Mouse (Mus musculus) spleen, adult 18-20 months (tissue): ENCODE data around the gene Vmn2r51.
"Not testable (repeated sequence)": the region's sequence is repeated elsewhere in the genome, so short reads cannot be mapped to it uniquely, and the experiment has no call there.

ENCODE experiments used
- DNase-seq, 2 experiments: peaks; one replicate each; pipeline ENCODE4 v3.0.0; 2022; ENCODE audit warnings: mixed read lengths in 2 of 2

Gene Vmn2r51

DNA sequence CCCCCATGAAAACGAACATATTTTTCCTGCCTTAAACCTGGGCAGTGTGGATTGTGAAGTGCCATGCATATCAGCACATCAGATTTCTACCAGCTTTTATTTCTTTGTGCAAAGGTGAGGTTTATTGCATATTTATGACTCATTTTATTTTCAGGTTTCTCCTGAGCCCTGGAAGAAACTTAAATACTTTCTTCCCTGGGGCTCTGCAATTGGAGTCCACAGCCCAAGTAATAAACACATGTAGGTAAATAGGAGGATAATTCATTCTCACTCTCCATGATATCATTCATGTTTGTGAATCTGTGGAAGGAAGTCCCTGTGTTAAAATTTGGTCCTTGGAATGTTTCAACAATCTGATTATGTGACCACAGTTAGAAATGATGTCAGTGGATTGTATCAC lies at the start of gene Vmn2r51:
Gene Vmn2r51 (minus strand): TSS at position 101 of the 400 bp plus-strand sequence.
- not testable (repeated sequence) for DNase-seq

DNA sequence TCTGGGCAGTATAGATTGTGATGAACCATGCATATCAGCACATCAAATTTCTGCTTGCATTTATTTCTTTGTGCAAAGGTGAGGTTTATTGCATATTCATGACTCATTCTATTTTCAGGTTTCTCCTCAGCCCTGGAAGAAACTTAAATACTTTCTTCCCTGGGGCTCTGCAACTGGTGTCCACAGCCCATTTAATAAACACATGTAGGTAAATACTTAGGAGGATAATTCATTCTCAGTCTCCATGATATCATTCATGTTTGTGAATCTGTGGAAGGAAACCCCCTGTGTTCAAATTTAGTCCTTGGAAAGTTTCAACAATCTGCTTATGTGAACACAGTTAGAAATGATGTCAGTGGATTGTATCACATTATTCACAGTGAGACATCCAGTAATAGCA lies 52.3 kb downstream of the Vmn2r51 start, which contains the start of gene Vmn2r50:
Gene Vmn2r50 (minus strand): TSS at position 101 of the 400 bp plus-strand sequence.
- not testable (repeated sequence) for DNase-seq
